Mouse (Mus musculus) c-Kit-positive CD71-positive TER-119-negative erythroid progenitor cells, embryonic 14.5 days (primary cell): ENCODE data around the gene Tmem50a.

Experiments
- DNase-seq: peaks from one replicate; pipeline ENCODE4 v3.0.0-alpha.2; 2013; ENCODE audit warnings: low read depth

Gene Tmem50a

GRCm38 (mm10) chr4:134851236-134851635 is 63.6 kb downstream of the Tmem50a start:
- no peak for DNase-seq

- no peak for DNase-seq
Measured at GRCm38 (mm10) chr4:134850551-134850950, 64.3 kb downstream of the Tmem50a start.
